Mouse (Mus musculus) ovary, postnatal 36 days (tissue): ENCODE results near the gene Clstn2.

Source experiments
- DNase-seq: peaks from one replicate; pipeline ENCODE4 v3.0.0; 2022; ENCODE audit warnings: low spot score, mixed read lengths

Clstn2 gene

DNA sequence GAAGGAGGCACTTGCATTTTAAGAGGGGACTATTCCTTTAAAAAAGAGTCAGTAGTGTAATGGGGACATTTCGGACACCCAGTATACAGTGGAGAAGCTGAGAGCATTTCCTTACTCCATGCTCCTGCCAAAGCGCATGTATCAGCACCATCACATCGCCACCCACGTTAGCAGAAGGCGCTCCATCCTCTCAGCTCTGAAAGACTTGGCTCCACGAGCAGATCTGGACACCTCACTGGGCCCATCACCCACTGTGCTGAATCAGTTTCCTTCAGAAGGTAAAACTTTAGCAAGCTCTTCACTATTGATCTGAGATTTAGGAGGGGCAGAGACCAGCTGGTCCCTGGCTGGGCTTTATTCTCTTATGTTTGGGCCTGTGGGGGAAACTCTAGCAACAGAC lies 469.9 kb downstream of the Clstn2 start:
- no peak for DNase-seq

DNA sequence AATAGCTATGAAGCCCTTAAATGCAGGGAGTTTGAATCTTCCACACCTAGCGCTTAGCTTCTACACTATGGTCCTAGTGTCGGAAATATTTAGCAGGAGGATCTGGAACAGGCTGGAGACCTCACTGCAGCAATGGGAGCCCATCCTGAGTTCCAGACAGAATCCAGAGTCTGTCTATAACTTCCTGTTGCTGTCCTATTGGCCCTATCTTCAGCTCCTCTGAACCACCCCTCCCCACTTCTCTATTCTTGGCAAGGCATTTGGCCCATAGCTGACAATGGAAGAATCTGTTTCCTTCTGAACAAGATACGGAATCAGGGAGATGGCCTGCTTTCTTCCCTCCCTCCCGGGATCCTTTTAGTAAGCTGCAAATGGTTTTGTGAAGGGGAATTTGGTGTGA lies 488.6 kb downstream of the Clstn2 start:
- no peak for DNase-seq

DNA sequence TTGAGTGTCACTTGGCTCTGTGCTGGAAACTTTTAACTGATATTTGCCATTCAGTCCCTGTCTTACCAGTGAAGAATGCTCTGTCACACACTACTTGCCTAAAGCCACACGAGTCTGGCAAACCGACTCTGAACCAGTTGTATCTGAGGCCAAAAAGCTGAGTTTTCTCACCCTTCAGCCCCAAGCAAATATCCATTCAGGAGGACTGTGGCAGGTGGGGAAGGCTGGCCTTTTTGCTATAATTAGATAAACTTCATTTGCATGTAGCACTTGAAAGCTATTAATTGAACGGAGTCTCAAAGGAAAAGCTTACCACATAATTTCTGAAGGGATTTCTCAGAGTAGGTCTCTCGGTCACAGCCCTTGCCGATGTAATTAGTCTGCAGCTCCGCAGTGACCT lies 491.6 kb downstream of the Clstn2 start:
- no peak for DNase-seq

DNA sequence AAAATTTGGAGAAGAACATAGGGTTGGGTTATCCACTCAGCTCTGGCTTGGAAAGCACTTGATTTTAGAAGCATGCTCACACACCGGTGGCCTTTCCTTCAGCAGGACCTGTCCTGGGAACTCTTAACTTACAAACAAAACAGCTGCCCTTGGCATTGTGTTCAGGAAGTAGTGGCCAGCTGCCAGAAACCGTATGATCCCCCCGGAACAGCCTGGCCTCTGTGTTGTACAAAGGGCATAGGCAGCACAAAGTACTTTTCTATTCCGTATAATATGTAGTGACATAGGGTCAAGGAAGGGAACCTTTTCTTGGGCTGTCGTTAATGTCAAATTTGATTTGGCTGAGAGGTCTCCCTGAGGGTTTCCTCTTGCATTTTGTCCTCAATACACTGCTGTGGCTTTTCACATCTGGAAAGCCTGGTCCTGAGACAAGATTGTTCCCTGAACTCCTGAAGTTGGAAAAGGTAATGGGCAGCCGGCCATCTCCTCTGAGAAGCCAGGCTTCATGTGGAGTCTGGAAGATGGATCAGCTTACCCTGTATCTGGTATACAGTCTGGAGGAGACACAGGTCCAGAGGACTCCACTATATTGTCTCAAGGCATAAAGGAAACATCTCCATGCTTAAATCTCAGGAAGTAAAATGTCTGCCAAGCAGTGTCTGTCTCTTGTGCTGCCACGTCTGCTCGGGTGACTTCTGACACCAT lies 494.8 kb downstream of the Clstn2 start:
- no peak for DNase-seq

GRCm38 (mm10) chr9:97534196-97534595 lies 498.8 kb downstream of the Clstn2 start:
- no peak for DNase-seq

DNA sequence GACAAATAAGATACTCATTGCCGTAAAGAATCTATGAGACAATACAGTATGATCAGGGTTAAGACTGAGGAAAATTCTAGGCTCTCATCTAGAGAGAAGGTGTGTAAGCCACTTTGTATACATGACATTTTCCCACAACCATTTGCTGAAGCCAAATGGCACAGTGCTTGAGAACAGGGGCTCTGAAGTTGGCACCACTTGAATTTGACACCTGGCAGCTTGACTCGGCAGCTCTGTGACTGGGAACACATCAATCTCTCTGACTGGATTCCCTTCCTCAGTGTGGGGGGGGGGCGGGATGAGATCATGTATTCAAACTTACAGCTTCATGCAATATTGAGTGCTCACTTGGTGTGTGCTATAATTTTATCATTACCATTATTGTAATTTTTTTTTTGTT lies 499.7 kb downstream of the Clstn2 start:
- DNase-seq: no peak

GRCm38 (mm10) chr9:97532536-97532935 lies 500.4 kb downstream of the Clstn2 start:
- no peak for DNase-seq

DNA sequence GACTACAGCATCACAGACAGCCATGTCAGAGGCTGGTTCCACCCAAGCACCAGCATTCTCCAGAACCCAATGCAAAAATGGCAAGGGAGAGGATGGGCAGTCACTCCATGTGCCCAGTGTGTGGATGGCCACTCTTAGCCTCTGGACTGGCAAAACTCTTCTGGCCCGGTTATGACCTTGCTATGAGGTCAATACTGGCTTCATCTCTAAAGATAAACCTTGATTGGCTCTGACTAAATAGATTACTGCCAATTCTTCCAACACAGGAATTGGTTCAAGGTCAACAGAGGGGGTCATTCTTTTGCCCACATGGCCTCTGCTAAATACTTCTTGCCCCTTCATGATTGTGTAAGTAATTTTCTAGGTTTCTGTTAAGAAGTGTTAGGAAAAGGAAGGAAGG lies 505.1 kb downstream of the Clstn2 start:
- no peak for DNase-seq

GRCm38 (mm10) chr9:97527276-97527675 lies 505.7 kb downstream of the Clstn2 start:
- no peak for DNase-seq

GRCm38 (mm10) chr9:97525563-97525962 lies 507.4 kb downstream of the Clstn2 start:
- no peak for DNase-seq

DNA sequence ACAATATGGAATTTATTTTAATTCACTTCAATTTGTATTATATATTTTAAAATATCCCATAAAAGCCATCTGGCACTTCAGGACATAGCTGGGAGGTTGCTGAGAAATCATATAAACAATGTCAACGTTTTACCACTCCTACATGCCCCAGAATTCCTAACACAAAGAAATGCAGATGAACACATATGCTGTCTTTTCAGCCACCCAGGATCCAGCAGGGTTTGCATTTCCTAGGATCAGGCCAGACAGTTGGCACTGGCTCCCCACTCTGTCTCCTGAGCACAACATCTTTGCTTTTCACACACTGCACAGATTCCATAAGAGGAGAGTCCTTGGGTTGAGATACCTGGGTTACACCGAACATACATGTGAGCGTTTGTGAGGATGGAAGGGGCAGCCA lies 508.1 kb downstream of the Clstn2 start:
- no peak for DNase-seq

DNA sequence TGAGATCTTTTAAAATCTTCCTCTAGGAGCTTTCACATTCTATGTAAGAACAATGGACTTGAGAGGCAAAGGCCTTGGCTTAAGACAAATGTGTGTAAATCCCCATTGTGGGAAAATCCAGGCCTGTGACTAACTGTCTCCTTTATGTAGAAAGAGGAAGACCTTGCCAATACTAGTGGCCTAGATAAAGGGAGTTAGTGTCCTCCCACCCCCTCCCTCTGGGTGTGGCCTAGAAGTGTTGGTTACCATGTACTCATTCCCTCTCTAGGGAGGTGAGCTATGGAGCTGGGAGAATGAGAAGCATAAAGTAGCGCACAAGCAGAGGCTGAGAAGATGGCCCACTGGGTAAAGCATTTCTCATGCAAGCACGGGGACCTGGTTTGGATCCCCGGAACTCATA lies 512.2 kb downstream of the Clstn2 start:
- DNase-seq: no peak

- DNase-seq: no peak
These were observed 516.0 kb downstream of the Clstn2 start for GRCm38 (mm10) chr9:97517006-97517405.

DNA sequence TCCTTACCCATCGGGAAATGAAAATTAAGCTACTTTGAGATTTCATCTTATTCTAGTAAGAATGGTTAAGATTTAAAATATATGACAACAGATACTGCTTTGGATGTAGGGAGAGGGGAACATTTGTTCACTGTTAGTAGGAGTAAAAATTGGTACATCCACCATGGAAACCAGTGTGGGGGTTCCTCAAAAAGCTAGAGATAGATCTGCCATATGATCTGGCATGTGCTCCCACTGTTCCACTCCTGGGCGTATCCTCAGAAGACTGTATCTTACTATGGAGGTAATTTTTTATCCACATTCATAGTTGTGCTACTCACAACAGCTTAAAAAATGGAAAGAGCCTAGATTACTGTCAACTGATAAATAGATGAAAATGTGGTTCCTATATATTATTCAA lies 518.3 kb downstream of the Clstn2 start:
- DNase-seq: no peak

- DNase-seq: no peak
These were observed 520.6 kb downstream of the Clstn2 start for GRCm38 (mm10) chr9:97512282-97512850.

GRCm38 (mm10) chr9:97501416-97501815 lies 531.6 kb downstream of the Clstn2 start:
- DNase-seq: no peak

- DNase-seq: no peak
These were observed 537.9 kb downstream of the Clstn2 start for GRCm38 (mm10) chr9:97495056-97495455.

- no peak for DNase-seq
These were observed 541.4 kb downstream of the Clstn2 start for GRCm38 (mm10) chr9:97491626-97492025.

DNA sequence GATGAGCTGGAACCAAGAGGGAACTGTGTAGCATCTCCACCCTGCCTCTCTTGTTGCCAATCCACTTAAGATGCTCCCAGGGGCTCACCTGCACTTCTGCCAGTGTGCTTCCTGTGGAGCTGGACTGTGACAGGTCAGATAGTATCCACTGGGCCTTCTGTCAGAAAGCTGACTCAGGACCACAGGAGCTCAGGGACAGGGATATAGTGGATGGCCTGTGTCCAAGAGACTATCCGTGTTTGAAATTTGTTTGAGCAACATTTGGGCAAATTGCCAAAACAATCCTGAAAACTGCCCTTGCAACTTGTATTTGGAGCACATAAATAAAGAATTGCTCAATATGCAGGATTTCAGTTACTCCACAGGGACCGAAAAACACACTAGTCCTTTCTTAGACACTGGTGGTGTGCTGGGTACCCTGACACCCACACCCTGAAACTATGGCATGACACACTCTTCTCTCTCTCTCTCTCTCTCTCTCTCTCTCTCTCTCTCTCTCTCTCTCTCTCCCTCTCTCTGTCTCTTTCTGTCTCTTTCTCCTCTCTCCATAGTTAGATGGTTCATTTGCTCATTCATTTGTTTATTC lies 542.3 kb downstream of the Clstn2 start:
- no peak for DNase-seq

- DNase-seq: no peak
These were observed 546.2 kb downstream of the Clstn2 start for GRCm38 (mm10) chr9:97486826-97487225.

- no peak for DNase-seq
These were observed 551.8 kb downstream of the Clstn2 start for GRCm38 (mm10) chr9:97481187-97481586.

DNA sequence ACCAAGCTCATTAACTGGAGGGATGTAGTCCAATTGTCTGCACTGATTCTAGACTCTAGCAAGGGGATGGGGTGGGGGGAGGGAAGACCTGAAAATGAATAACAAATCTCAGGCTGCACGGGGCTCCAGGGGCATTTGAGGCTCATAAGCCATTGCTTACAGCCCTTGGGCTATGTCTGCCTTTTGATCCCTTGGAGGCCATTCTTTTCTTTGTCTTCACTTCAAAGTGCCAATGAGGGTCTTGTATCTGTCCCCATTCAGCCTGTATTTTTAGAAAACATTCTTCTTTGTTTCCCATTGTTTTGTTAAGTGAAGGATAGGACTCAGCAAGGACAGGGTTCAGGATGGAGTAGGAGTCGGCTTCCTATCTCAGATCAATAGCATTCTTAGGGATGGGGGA lies 556.0 kb downstream of the Clstn2 start:
- no peak for DNase-seq

GRCm38 (mm10) chr9:97476456-97476855 lies 556.5 kb downstream of the Clstn2 start:
- no peak for DNase-seq

GRCm38 (mm10) chr9:97474896-97475295 lies 558.1 kb downstream of the Clstn2 start:
- no peak for DNase-seq
